In the genomic region with DNA sequence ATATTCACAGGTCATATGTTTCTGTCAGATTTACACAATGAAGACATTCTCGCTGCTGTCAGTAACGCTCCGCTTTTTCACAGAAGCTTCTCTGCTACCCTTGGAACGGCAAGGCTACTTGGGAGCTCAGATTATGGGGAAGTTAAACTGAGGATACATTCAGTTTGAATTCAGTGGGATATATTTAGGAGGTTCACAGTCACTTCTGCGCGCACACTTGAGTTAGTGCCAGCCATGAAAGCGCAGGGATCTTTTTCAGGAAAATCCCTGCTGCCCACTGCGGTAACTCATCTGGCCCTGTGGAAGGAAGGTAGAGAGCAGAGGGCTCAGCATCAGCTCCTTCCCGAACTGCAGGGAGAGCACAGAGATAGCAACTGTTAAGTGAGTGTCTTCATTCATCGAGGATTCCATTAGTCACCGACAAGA, we compare ENCODE assay signal across 8 mouse cellular contexts. TPM values are rescaled to one million over a fixed set of nuclear protein-coding genes. Genes with fewer than 3 reads are reported as not detected.
DNase-seq lines count a peak whose midpoint lies in the region; ATAC-seq lines count a peak whose summit lies in the region.
"Had no signal": no experiment of that assay in that cellular context is flagged by ENCODE, and none has a peak within 500 bp of the region (broad histone marks: within the 10 kb centered on the region; RNA-seq: fewer than 3 reads in every experiment).

No protein-coding gene starts in this region.

- peak; percentile 26 for DNase-seq in layer of hippocampus, adult 11-12 months (ENCODE audit: low spot score)
- DNase-seq in layer of hippocampus, adult 9-10 months (ENCODE audit: low spot score) = no peak
- DNase-seq in left cerebral cortex, adult 18-20 months (ENCODE audit: low spot score in 2 of 2) = peak; percentile 64 to 68
- DNase-seq in right cerebral cortex, postnatal 14 days = peak; percentile 42
- DNase-seq in MN1 (ENCODE audit: low spot score) = no peak
- DNase-seq in liver = no peak
- DNase-seq: liver, embryonic 13.5 days had no signal

- ATAC-seq in frontal cortex, adult (ENCODE audit: low TSS enrichment) = peak; percentile 85

RNA-seq across cellular contexts. Expression of a gene that starts 27.3 kb away (rescaled TPM):
- total RNA-seq in left cerebral cortex, adult 18-20 months (2021) = 10 to 100 TPM; 79.4 to 85.9 TPM

Comparison
In these comparisons a context has a peak if more than half of its experiments do, and no peak if none do; other contexts are left out.
1. DNase-seq: peak in layer of hippocampus, adult 11-12 months (single experiment), left cerebral cortex, adult 18-20 months (2 of 2) and right cerebral cortex, postnatal 14 days (single experiment); none in layer of hippocampus, adult 9-10 months (single experiment), MN1 (single experiment) and liver (single experiment).